Mouse (Mus musculus): Measurements from ENCODE around the gene Krtap12-1.
"Not testable (repeated sequence)": the region's sequence is repeated elsewhere in the genome, so short reads cannot be mapped to it uniquely, and the experiment has no call there.

Krtap12-1 gene

GRCm38 (mm10) chr10:77741924-77742688 is 21.7 kb downstream of the Krtap12-1 start, which contains the start of gene Gm18596:
Gene Gm18596, minus strand, starts transcription at chr10:77742638.
- not testable (repeated sequence) for DNase-seq (ENCODE audit: low read depth, low spot score)

- DNase-seq (ENCODE audit: low read depth, low spot score): not testable (repeated sequence)
These were observed 30.3 kb downstream of the Krtap12-1 start for GRCm38 (mm10) chr10:77750686-77751085.

GRCm38 (mm10) chr10:77751254-77751653 is 30.9 kb downstream of the Krtap12-1 start, which contains the start of gene Gm9736:
Gene Gm9736, minus strand, starts transcription at chr10:77751354.
- DNase-seq (ENCODE audit: low read depth, low spot score): not testable (repeated sequence)

DNA sequence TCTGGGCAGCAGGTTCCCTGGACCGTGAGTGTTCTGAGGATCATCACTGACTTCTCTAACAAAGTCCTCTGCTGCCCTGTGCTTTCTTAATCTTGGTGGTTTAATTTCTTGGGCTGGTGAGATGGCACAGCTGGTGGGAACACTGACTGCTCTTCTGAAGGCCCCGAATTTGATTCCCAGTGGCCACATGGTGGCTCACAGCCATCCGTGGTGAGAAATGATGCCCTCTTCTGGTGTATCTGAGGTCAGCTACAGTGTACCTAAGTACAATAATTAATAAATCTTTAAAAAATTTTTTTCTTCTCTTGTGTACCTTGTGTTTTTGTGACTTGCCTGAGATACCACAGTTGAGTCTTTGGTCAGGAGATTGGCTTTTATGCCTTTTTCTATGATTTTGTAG is 31.9 kb downstream of the Krtap12-1 start:
- DNase-seq (ENCODE audit: low read depth, low spot score): not testable (repeated sequence)

- DNase-seq (ENCODE audit: low read depth, low spot score): no peak
These were observed 33.0 kb downstream of the Krtap12-1 start for GRCm38 (mm10) chr10:77753448-77753847.

- not testable (repeated sequence) for DNase-seq (ENCODE audit: low read depth, low spot score)
These were observed 39.2 kb downstream of the Krtap12-1 start, which contains the start of gene Gm3233 for GRCm38 (mm10) chr10:77759582-77759981. Gene Gm3233, minus strand, starts transcription at chr10:77759682.

DNA sequence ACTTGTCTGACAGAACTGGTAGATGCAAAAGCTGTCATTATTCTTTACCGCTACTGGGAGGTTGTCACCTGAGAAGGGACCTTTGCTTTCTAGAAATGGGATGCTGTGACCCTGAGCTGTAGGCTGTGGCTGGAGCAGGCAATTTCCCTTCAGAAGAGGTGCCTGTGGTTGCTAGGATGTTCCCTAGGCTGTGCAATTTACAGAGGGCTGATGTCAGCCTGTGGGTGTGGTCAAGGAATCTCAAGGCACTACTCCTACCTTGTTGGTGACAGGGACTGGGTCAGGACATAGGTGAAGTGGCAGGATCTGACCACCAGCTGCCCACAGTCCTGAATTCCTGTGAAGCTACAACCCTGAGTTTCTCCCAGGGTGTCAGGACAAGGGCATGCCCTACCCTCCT is 49.3 kb downstream of the Krtap12-1 start:
- no peak for DNase-seq (ENCODE audit: low read depth, low spot score)

All from CD4-positive helper T cell, adult 2 months (primary cell).